Mouse (Mus musculus) G1E (cell line): ENCODE data around the gene Slc11a2.

Source experiments
- CTCF ChIP-seq: IDR thresholded peaks from 2 replicates; pipeline ENCODE4 v1.5.1; 2012; ENCODE audit warnings: low read depth, low read length, inconsistent platforms, mixed read lengths
- GATA1 ChIP-seq: IDR thresholded peaks from 2 replicates; pipeline ENCODE4 v1.6.1; 2012; ENCODE audit warnings: borderline replicate concordance, low read length, inconsistent platforms, mixed read lengths
- GATA2 ChIP-seq: IDR thresholded peaks from 2 replicates; pipeline ENCODE4 v1.6.1; 2012; ENCODE audit warnings: low read depth, low read length, inconsistent platforms, borderline replicate concordance
- POLR2AphosphoS5 ChIP-seq: IDR thresholded peaks from 2 replicates; pipeline ENCODE4 v1.6.1; 2012; ENCODE audit warnings: low read depth, low read length, inconsistent platforms; ENCODE audit not compliant: insufficient replicate concordance
- TAL1 ChIP-seq: conservative IDR thresholded peaks from 2 replicates; pipeline ENCODE4 v1.6.1; 2012; ENCODE audit warnings: low read depth, low read length, inconsistent platforms, mixed read lengths

DNA sequence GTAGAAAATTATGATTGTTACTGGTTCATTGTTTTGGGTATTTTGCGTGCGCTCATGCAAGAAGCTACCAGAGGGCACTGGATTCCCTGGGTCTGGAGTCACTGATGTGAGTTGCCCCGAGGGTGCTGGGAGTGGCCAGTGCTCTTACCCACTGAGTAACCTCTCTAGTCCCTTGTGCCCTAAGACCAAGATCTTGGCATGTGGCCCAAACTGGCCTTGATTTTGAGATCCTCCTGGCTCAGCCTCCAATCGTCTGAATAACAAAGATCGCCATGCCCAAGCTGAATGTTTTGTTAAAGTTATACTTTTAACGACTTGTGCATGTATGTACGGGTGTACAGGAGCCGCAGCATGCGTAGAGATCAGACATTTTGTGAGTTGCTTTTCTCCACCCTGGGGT, 39.2 kb downstream of the Slc11a2 start:
- TF ChIP-seq CTCF (no peak), TAL1 (no peak), GATA1 (no peak), POLR2AphosphoS5 (no peak), GATA2 (no peak)
